Mouse (Mus musculus) MEL (cell line): ENCODE results near the gene Slc35e2. TPM values are rescaled to one million over a fixed set of nuclear protein-coding genes. Genes with fewer than 3 reads are reported as not detected.

Source experiments
- DNase-seq: peaks from one replicate; pipeline ENCODE4 v3.0.0; 2011; ENCODE audit warnings: low read depth, low spot score
- H3K27ac ChIP-seq: 2 replicates; pipeline ENCODE4 v1.5.1; 2012; ENCODE audit warnings: low read depth, mild to moderate bottlenecking, control low read depth, low read length, moderate library complexity; ENCODE audit not compliant: control insufficient read depth
- H3K27me3 ChIP-seq, 2 experiments: fragments of 150-350 bp in 1 of 2; sonication (generic) in 1 of 2; 2 replicates each; pipeline ENCODE4 v1.6.1; 2012; ENCODE audit warnings: low read length in 2 of 2, mild to moderate bottlenecking in 2 of 2, improper control_type of control experiment in 1 of 2, moderate library complexity in 1 of 2; ENCODE audit not compliant: insufficient read depth in 2 of 2, control insufficient read depth in 1 of 2
- H3K36me3 ChIP-seq, 2 experiments: 2 replicates each; pipeline ENCODE4 v1.6.1; 2012 to 2014; ENCODE audit warnings: low read length in 2 of 2, improper control_type of control experiment in 1 of 2, inconsistent platforms in 1 of 2, mild to moderate bottlenecking in 1 of 2; ENCODE audit not compliant: insufficient read depth in 2 of 2, control insufficient read depth in 1 of 2
- H3K4me1 ChIP-seq, 2 experiments: fragments of 150-350 bp in 1 of 2; sonication (generic) in 1 of 2; 2 replicates each; pipeline ENCODE4 v1.6.1; 2012; ENCODE audit warnings: low read length in 2 of 2, improper control_type of control experiment in 1 of 2, mild to moderate bottlenecking in 1 of 2; ENCODE audit not compliant: insufficient read depth in 2 of 2, control insufficient read depth in 1 of 2
- H3K4me3 ChIP-seq, 2 experiments: fragments of 150-350 bp in 1 of 2; sonication (generic) in 1 of 2; 2 replicates each; pipeline ENCODE4 v1.5.1; 2012; ENCODE audit warnings: low read depth in 2 of 2, low read length in 2 of 2, mild to moderate bottlenecking in 2 of 2, moderate library complexity in 2 of 2, control low read depth in 1 of 2, improper control_type of control experiment in 1 of 2; ENCODE audit not compliant: control insufficient read depth in 1 of 2, insufficient read depth in 1 of 2
- H3K79me2 ChIP-seq: 2 replicates; pipeline ENCODE4 v1.6.1; 2012; ENCODE audit warnings: mild to moderate bottlenecking, low read length, moderate library complexity; ENCODE audit not compliant: control insufficient read depth, poor library complexity, insufficient read depth
- H3K9ac ChIP-seq: 2 replicates; pipeline ENCODE4 v1.6.1; 2012; ENCODE audit warnings: low read depth, mild to moderate bottlenecking, control low read depth, low read length, moderate library complexity; ENCODE audit not compliant: control insufficient read depth, poor library complexity, severe bottlenecking
- H3K9me3 ChIP-seq: fragments of 150-350 bp; sonication (generic); replicated peaks from 2 replicates; pipeline ENCODE4 v1.6.1; 2012; ENCODE audit warnings: mild to moderate bottlenecking, low read length, improper control_type of control experiment, moderate library complexity; ENCODE audit not compliant: insufficient read depth
- CHD2 ChIP-seq: IDR thresholded peaks from 2 replicates; pipeline ENCODE4 v1.6.1; 2011; ENCODE audit warnings: low read length, improper control_type of control experiment
- ELF1 ChIP-seq: IDR thresholded peaks from 2 replicates; pipeline ENCODE4 v1.6.1; 2014; ENCODE audit warnings: low read depth, mild to moderate bottlenecking, inconsistent platforms, low read length, improper control_type of control experiment, moderate library complexity
- MAFK ChIP-seq: IDR thresholded peaks from 2 replicates; pipeline ENCODE4 v1.6.1; 2011; ENCODE audit warnings: low read depth, mild to moderate bottlenecking, low read length, improper control_type of control experiment, borderline replicate concordance
- MAX ChIP-seq: IDR thresholded peaks from 2 replicates; pipeline ENCODE4 v1.6.1; 2011; ENCODE audit warnings: low read length, improper control_type of control experiment
- MXI1 ChIP-seq: IDR thresholded peaks from 2 replicates; pipeline ENCODE4 v1.6.1; 2011; ENCODE audit warnings: mild to moderate bottlenecking, low read depth, low read length, improper control_type of control experiment
- NRF1 ChIP-seq: IDR thresholded peaks from 2 replicates; pipeline ENCODE4 v1.6.1; 2014; ENCODE audit warnings: low read depth, mild to moderate bottlenecking, inconsistent platforms, low read length, improper control_type of control experiment, moderate library complexity; ENCODE audit not compliant: poor library complexity, insufficient read depth, severe bottlenecking
- POLR2A ChIP-seq, 2 experiments: IDR thresholded peaks; 2 replicates each; pipeline ENCODE4 v1.6.1; 2011 to 2012; ENCODE audit warnings: low read length in 2 of 2, mild to moderate bottlenecking in 2 of 2, control low read depth in 1 of 2, improper control_type of control experiment in 1 of 2, low read depth in 1 of 2, moderate library complexity in 1 of 2; ENCODE audit not compliant: control insufficient read depth in 1 of 2, insufficient read depth in 1 of 2, poor library complexity in 1 of 2
- RAD21 ChIP-seq: IDR thresholded peaks from 2 replicates; pipeline ENCODE4 v1.6.1; 2011; ENCODE audit warnings: mild to moderate bottlenecking, low read depth, low read length, improper control_type of control experiment
- SIN3A ChIP-seq: IDR thresholded peaks from 2 replicates; pipeline ENCODE4 v1.6.1; 2012; ENCODE audit warnings: low read length, improper control_type of control experiment, inconsistent platforms
- SMC3 ChIP-seq: IDR thresholded peaks from 2 replicates; pipeline ENCODE4 v1.6.1; 2011; ENCODE audit warnings: low read depth, low read length, improper control_type of control experiment
- TCF12 ChIP-seq: IDR thresholded peaks from 2 replicates; pipeline ENCODE4 v1.6.1; 2014; ENCODE audit warnings: low read depth, mild to moderate bottlenecking, inconsistent platforms, low read length, improper control_type of control experiment, moderate library complexity
- UBTF ChIP-seq: IDR thresholded peaks from 2 replicates; pipeline ENCODE4 v1.6.1; 2012; ENCODE audit warnings: low read depth, mild to moderate bottlenecking, inconsistent platforms, low read length, improper control_type of control experiment, moderate library complexity, borderline replicate concordance; ENCODE audit not compliant: insufficient read depth
- ZC3H11A ChIP-seq: IDR thresholded peaks from 2 replicates; pipeline ENCODE4 v1.6.1; 2012; ENCODE audit warnings: low read depth, mild to moderate bottlenecking, inconsistent platforms, low read length, improper control_type of control experiment
- ZMIZ1 ChIP-seq: IDR thresholded peaks from 2 replicates; pipeline ENCODE4 v1.6.1; 2012; ENCODE audit warnings: low read depth, mild to moderate bottlenecking, inconsistent platforms, low read length, improper control_type of control experiment, moderate library complexity
- polyA plus RNA-seq, 2 experiments: library from polyadenylated mRNA; stranded (reverse) in 1 of 2; unstranded in 1 of 2; fragments of >175 nt in 1 of 2; fragments of >200 nt in 1 of 2; gene quantifications; 2 replicates each; pipeline versions ENCODE4 v1.2.1 to v1.2.4; 2012; ENCODE audit warnings: low replicate concordance in 2 of 2, low read depth in 1 of 2; ENCODE audit not compliant: insufficient read length in 2 of 2, insufficient read depth in 1 of 2, missing spikeins in 1 of 2
- total RNA-seq: library from RNA; depleted of rRNA; stranded (reverse); fragments of 300-350 nt; gene quantifications from 2 replicates; pipeline ENCODE4 v1.2.3, GENCODE M21; 2012

Gene Slc35e2
- total and polyA plus RNA-seq, 3 experiments: 6.4 to 9.9 TPM; not detected in 1

DNA sequence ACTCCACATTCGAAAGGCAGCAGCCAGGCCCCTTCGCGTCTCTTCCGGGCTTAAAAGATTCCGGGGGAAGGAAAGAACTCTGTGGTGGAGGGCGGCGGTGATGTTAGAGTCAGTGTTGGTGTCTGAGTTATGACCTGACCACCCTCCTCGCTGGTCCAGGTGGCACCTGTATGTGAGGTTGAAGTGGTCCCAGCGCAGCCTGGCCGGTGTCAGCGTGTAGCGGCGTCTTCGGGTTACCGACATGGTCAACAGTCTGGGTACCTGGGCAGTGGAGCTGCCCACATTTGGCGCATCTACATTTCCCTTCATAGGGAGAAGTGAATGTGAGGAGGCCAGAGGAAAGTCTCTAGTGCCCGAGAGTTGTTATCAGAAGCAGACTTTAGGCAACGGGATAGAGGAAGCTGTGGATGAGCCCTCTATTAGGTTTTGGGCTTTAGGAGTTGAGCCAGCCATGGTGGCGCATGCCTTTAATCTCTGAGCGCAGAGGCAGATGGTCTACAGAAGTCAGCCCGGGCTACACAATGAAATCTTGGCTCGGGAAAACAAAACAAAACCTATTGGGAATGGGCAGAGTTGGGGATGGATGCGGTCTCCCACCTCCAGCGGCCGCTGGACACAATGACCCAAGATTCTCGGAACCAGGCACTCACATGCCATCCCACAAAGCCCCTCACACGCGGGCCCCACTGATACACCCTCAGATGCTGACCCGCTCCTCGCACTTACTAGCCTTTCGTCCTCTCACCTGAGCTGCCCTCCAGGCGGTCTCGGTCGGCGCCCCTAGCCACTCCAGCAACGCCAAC is 51.3 kb downstream of the Slc35e2 start:
- no peak overlapping the region for H3K9ac ChIP-seq
- H3K27ac ChIP-seq: no peak overlapping the region
- H3K27me3 ChIP-seq: no peaks in the 10 kb centered on the region
- H3K4me1 ChIP-seq: no peaks in the 10 kb centered on the region
- no peak for TF ChIP-seq ELF1
- TF ChIP-seq MXI1: no peak
- TF ChIP-seq MAX: no peak
- TF ChIP-seq SMC3: no peak
- no peak for TF ChIP-seq NRF1
- TF ChIP-seq POLR2A (IDR thresholded peaks at IDR 0.05; ENCODE audit: control insufficient read depth in 1 of 2, insufficient read depth in 1 of 2, low read depth in 1 of 2, low read length in 2 of 2, poor library complexity in 1 of 2): no peak
- no peak for TF ChIP-seq SIN3A
- TF ChIP-seq ZC3H11A: no peak
- TF ChIP-seq CHD2: no peak
- DNase-seq: no peak
- peaks cover 0 to 13% of the 10 kb centered on the region in 2 experiments; a peak in 2 of 4 replicates for H3K36me3 ChIP-seq
- H3K4me3 ChIP-seq: no peak overlapping the region
- no peaks in the 10 kb centered on the region for H3K79me2 ChIP-seq
- H3K9me3 ChIP-seq: no peaks in the 10 kb centered on the region

DNA sequence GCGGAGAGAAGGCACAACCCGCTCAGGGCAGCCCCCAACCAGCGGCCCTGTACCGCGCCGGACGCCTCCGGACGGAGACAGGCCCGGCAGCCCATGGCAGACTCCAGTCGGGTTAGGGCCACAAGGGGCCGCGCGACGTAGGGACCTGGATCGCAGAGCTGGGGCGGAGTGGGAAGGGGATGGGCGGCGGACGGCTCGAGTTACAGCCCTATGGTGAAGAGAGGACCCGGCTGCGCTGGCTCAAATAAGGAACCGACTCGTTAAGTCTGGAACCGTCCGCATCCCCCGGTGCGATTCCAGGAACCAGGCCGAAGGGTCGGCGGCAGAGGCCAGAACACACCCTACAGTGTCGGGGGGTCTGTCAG is 51.9 kb downstream of the Slc35e2 start, which contains the start of gene Mmp23:
Mmp23 (minus strand) TSS at position 299 of the 365 bp plus-strand sequence.
- Histone ChIP-seq H3K9ac (no peak within 1 kb of the TSS), H3K4me1 (no peaks in the 10 kb centered on the region), H3K27ac (no peak within 1 kb of the TSS), H3K27me3 (no peaks in the 10 kb centered on the region), H3K79me2 (no peaks in the 10 kb centered on the region), H3K4me3 (no peak within 1 kb of the TSS), H3K36me3 (peaks cover 0 to 11% of the 10 kb centered on the region in 2 experiments; a peak in 2 of 4 replicates), H3K9me3 (no peaks in the 10 kb centered on the region)
- no peak for TF ChIP-seq UBTF
- no peak for TF ChIP-seq ZMIZ1
- TF ChIP-seq RAD21: no peak
- TF ChIP-seq ELF1: no peak
- no peak for TF ChIP-seq MAFK
- TF ChIP-seq TCF12: no peak
- no peak for DNase-seq
